Mouse (Mus musculus): ENCODE measurements around the gene Tmco4. TPM values are rescaled to one million over a fixed set of nuclear protein-coding genes. Genes with fewer than 3 reads are reported as not detected.

Tmco4 gene
- polyA plus RNA-seq, 1 experiment from 2014 or later, result 1.1 TPM

- under 1% methylated on average over 71 of the region's 105 CpGs for WGBS
- Histone ChIP-seq H3K27ac (ENCODE audit: low read depth, low read length) (peak within 1 kb of the TSS; percentile 75), H3K9me3 (ENCODE audit: control insufficient read depth, low read length) (no peaks in the 10 kb centered on the region), H3K27me3 (ENCODE audit: control insufficient read depth, insufficient read depth, low read length) (peaks cover 6% of the 10 kb centered on the region; the same call in 1 of the 2 replicates), H3K9ac (replicated peaks; ENCODE audit: low read depth, low read length) (peak within 1 kb of the TSS; percentile 68), H3K4me2 (ENCODE audit: low read depth, low read length) (peak within 1 kb of the TSS; percentile 91), H3K4me1 (ENCODE audit: control insufficient read depth, insufficient read depth, low read length) (peaks cover 13% of the 10 kb centered on the region; the same call in 1 of the 2 replicates), H3K36me3 (ENCODE audit: control insufficient read depth, insufficient read depth, low read length) (no peaks in the 10 kb centered on the region), H3K4me3 (ENCODE audit: low read depth, low read length) (peak within 1 kb of the TSS; percentile 59)
- no peak for ATAC-seq (ENCODE audit: low read depth)
These were observed 119.9 kb downstream of the Tmco4 start, which contains the start of gene Nbl1 for GRCm38 (mm10) chr4:139092356-139093195. TSS of gene Nbl1 (minus strand) at chr4:139092993.

GRCm38 (mm10) chr4:139093196-139093530 is 120.5 kb downstream of the Tmco4 start:
- ATAC-seq (ENCODE audit: low read depth), result no peak
- no peaks in the 10 kb centered on the region for H3K9me3 ChIP-seq (ENCODE audit: control insufficient read depth, low read length)
- peak overlapping the region; percentile 68 for H3K9ac ChIP-seq (replicated peaks; ENCODE audit: low read depth, low read length)
- peak overlapping the region; percentile 59 for H3K4me3 ChIP-seq (ENCODE audit: low read depth, low read length)
- peaks cover 6% of the 10 kb centered on the region; the same call in 1 of the 2 replicates for H3K27me3 ChIP-seq (ENCODE audit: control insufficient read depth, insufficient read depth, low read length)
- peak overlapping the region; percentile 91 for H3K4me2 ChIP-seq (ENCODE audit: low read depth, low read length)
- peaks cover 13% of the 10 kb centered on the region; the same call in 1 of the 2 replicates for H3K4me1 ChIP-seq (ENCODE audit: control insufficient read depth, insufficient read depth, low read length)
- H3K36me3 ChIP-seq (ENCODE audit: control insufficient read depth, insufficient read depth, low read length), result no peaks in the 10 kb centered on the region
- H3K27ac ChIP-seq (ENCODE audit: low read depth, low read length), result peak overlapping the region; percentile 75; the same call in 1 of the 2 replicates
- 16% methylated on average over 13 of the region's 13 CpGs for WGBS

- peaks cover 6% of the 10 kb centered on the region; the same call in 1 of the 2 replicates for H3K27me3 ChIP-seq (ENCODE audit: control insufficient read depth, insufficient read depth, low read length)
- 59% methylated on average over 1 of the region's 1 CpGs for WGBS
- peaks cover 12% of the 10 kb centered on the region; the same call in 1 of the 2 replicates for H3K4me1 ChIP-seq (ENCODE audit: control insufficient read depth, insufficient read depth, low read length)
- no peak overlapping the region for H3K27ac ChIP-seq (ENCODE audit: low read depth, low read length)
- no peaks in the 10 kb centered on the region for H3K36me3 ChIP-seq (ENCODE audit: control insufficient read depth, insufficient read depth, low read length)
- no peak overlapping the region for H3K9ac ChIP-seq (replicated peaks; ENCODE audit: low read depth, low read length)
- H3K9me3 ChIP-seq (ENCODE audit: control insufficient read depth, low read length), result no peaks in the 10 kb centered on the region
- H3K4me3 ChIP-seq (ENCODE audit: low read depth, low read length), result no peak overlapping the region
- H3K4me2 ChIP-seq (ENCODE audit: low read depth, low read length), result no peak overlapping the region
- ATAC-seq (ENCODE audit: low read depth), result no peak
These were observed 122.7 kb downstream of the Tmco4 start for GRCm38 (mm10) chr4:139095406-139095805.

- Histone ChIP-seq H3K27ac (ENCODE audit: low read depth, low read length) (no peak overlapping the region), H3K9ac (replicated peaks; ENCODE audit: low read depth, low read length) (no peak overlapping the region), H3K9me3 (ENCODE audit: control insufficient read depth, low read length) (no peaks in the 10 kb centered on the region), H3K4me3 (ENCODE audit: low read depth, low read length) (no peak overlapping the region), H3K27me3 (ENCODE audit: control insufficient read depth, insufficient read depth, low read length) (peaks cover 6% of the 10 kb centered on the region; the same call in 1 of the 2 replicates), H3K4me1 (ENCODE audit: control insufficient read depth, insufficient read depth, low read length) (peaks cover 9% of the 10 kb centered on the region; the same call in 1 of the 2 replicates), H3K36me3 (ENCODE audit: control insufficient read depth, insufficient read depth, low read length) (no peaks in the 10 kb centered on the region), H3K4me2 (ENCODE audit: low read depth, low read length) (no peak overlapping the region)
- ATAC-seq (ENCODE audit: low read depth), result no peak
- 69% methylated on average over 5 of the region's 5 CpGs for WGBS
These were observed 123.5 kb downstream of the Tmco4 start for GRCm38 (mm10) chr4:139096201-139096600.

GRCm38 (mm10) chr4:139100326-139100725 is 127.6 kb downstream of the Tmco4 start:
- Histone ChIP-seq H3K9me3 (ENCODE audit: control insufficient read depth, low read length) (no peaks in the 10 kb centered on the region), H3K4me1 (ENCODE audit: control insufficient read depth, insufficient read depth, low read length) (peaks cover 7% of the 10 kb centered on the region; the same call in 1 of the 2 replicates), H3K4me2 (ENCODE audit: low read depth, low read length) (no peak overlapping the region), H3K27ac (ENCODE audit: low read depth, low read length) (no peak overlapping the region), H3K9ac (replicated peaks; ENCODE audit: low read depth, low read length) (no peak overlapping the region), H3K4me3 (ENCODE audit: low read depth, low read length) (no peak overlapping the region), H3K36me3 (ENCODE audit: control insufficient read depth, insufficient read depth, low read length) (peaks cover 9% of the 10 kb centered on the region; the same call in 1 of the 2 replicates), H3K27me3 (ENCODE audit: control insufficient read depth, insufficient read depth, low read length) (no peaks in the 10 kb centered on the region)
- WGBS, result 82% methylated on average over 8 of the region's 8 CpGs
- no peak for ATAC-seq (ENCODE audit: low read depth)

GRCm38 (mm10) chr4:139101546-139101945 is 128.9 kb downstream of the Tmco4 start:
- no peak overlapping the region for H3K27ac ChIP-seq (ENCODE audit: low read depth, low read length)
- no peak for ATAC-seq (ENCODE audit: low read depth)

GRCm38 (mm10) chr4:139105453-139105852 is 132.8 kb downstream of the Tmco4 start:
- H3K27ac ChIP-seq (ENCODE audit: low read depth, low read length), result no peak overlapping the region
- H3K9ac ChIP-seq (replicated peaks; ENCODE audit: low read depth, low read length), result no peak overlapping the region
- H3K4me3 ChIP-seq (ENCODE audit: low read depth, low read length), result no peak overlapping the region
- H3K27me3 ChIP-seq (ENCODE audit: control insufficient read depth, insufficient read depth, low read length), result no peaks in the 10 kb centered on the region
- no peaks in the 10 kb centered on the region for H3K9me3 ChIP-seq (ENCODE audit: control insufficient read depth, low read length)
- H3K4me2 ChIP-seq (ENCODE audit: low read depth, low read length), result no peak overlapping the region
- 97% methylated on average over 1 of the region's 1 CpGs for WGBS
- ATAC-seq (ENCODE audit: low read depth), result no peak
- H3K4me1 ChIP-seq (ENCODE audit: control insufficient read depth, insufficient read depth, low read length), result peaks cover 7% of the 10 kb centered on the region; the same call in 1 of the 2 replicates
- peaks cover 9% of the 10 kb centered on the region; the same call in 1 of the 2 replicates for H3K36me3 ChIP-seq (ENCODE audit: control insufficient read depth, insufficient read depth, low read length)

More at GRCm38 (mm10) chr4:139101546-139101945, 128.9 kb downstream of the Tmco4 start:
- H3K4me2 ChIP-seq (ENCODE audit: low read depth, low read length), result no peak overlapping the region
- no peak overlapping the region for H3K9ac ChIP-seq (replicated peaks; ENCODE audit: low read depth, low read length)
- H3K4me3 ChIP-seq (ENCODE audit: low read depth, low read length), result no peak overlapping the region
- no peaks in the 10 kb centered on the region for H3K9me3 ChIP-seq (ENCODE audit: control insufficient read depth, low read length)
- peaks cover 7% of the 10 kb centered on the region; the same call in 1 of the 2 replicates for H3K4me1 ChIP-seq (ENCODE audit: control insufficient read depth, insufficient read depth, low read length)
- WGBS, result 82% methylated on average over 6 of the region's 6 CpGs
- H3K36me3 ChIP-seq (ENCODE audit: control insufficient read depth, insufficient read depth, low read length), result peaks cover 9% of the 10 kb centered on the region; the same call in 1 of the 2 replicates
- H3K27me3 ChIP-seq (ENCODE audit: control insufficient read depth, insufficient read depth, low read length), result no peaks in the 10 kb centered on the region
